Mouse (Mus musculus) midbrain, embryonic 15.5 days (tissue): Measurements from ENCODE around the gene Kcnc1. TPM values are rescaled to one million over a fixed set of nuclear protein-coding genes. Genes with fewer than 3 reads are reported as not detected.

Experiments
- ATAC-seq: fragments of 200-750 bp; cut with Nextera tagmentation; replicated peaks from 2 replicates; pipeline ENCODE4 v1.8.0; 2017; ENCODE audit warnings: moderate TSS enrichment
- H3K27ac ChIP-seq: fragments of 300-500 bp; sonication (generic); 2 replicates; pipeline ENCODE4 v1.5.1; 2015; ENCODE audit warnings: mild to moderate bottlenecking, inconsistent platforms
- H3K27me3 ChIP-seq: fragments of 300-500 bp; sonication (generic); replicated peaks from 2 replicates; pipeline ENCODE4 v1.6.1; 2015; ENCODE audit warnings: inconsistent platforms
- H3K36me3 ChIP-seq: fragments of 300-500 bp; sonication (generic); replicated peaks from 2 replicates; pipeline ENCODE4 v1.6.1; 2015; ENCODE audit warnings: inconsistent platforms
- H3K4me1 ChIP-seq: fragments of 300-500 bp; sonication (generic); 2 replicates; pipeline ENCODE4 v1.6.1; 2015; ENCODE audit warnings: inconsistent platforms
- H3K4me2 ChIP-seq: fragments of 300-500 bp; sonication (generic); 2 replicates; pipeline ENCODE4 v1.6.1; 2015; ENCODE audit warnings: inconsistent platforms, mild to moderate bottlenecking, moderate library complexity
- H3K4me3 ChIP-seq: fragments of 300-500 bp; sonication (generic); 2 replicates; pipeline ENCODE4 v1.5.1; 2015; ENCODE audit warnings: mild to moderate bottlenecking, inconsistent platforms
- H3K9ac ChIP-seq: fragments of 300-500 bp; sonication (generic); 2 replicates; pipeline ENCODE4 v1.6.1; 2015; ENCODE audit warnings: mild to moderate bottlenecking, inconsistent platforms
- H3K9me3 ChIP-seq: fragments of 300-500 bp; sonication (generic); 2 replicates; pipeline ENCODE4 v1.6.1; 2016; ENCODE audit warnings: inconsistent platforms
- WGBS: fragments of 180-500 bp; shearing (Covaris S2); methylation state at CpG from one replicate; pipeline ENCODE4 v1.1.7; 2015; ENCODE audit warnings: mixed read lengths; 5-methylcytosine and 5-hydroxymethylcytosine counted together
- polyA plus RNA-seq: library from polyadenylated mRNA; unstranded; fragments of >200 nt; fragmentation: Nextera tagmentation; extraction: Ambion mirVana; gene quantifications from 2 replicates; pipeline ENCODE4 v1.2.1, GENCODE M21; 2015

Kcnc1 gene
- polyA plus RNA-seq, 1 experiment from 2014 or later, result 17.0 TPM

DNA sequence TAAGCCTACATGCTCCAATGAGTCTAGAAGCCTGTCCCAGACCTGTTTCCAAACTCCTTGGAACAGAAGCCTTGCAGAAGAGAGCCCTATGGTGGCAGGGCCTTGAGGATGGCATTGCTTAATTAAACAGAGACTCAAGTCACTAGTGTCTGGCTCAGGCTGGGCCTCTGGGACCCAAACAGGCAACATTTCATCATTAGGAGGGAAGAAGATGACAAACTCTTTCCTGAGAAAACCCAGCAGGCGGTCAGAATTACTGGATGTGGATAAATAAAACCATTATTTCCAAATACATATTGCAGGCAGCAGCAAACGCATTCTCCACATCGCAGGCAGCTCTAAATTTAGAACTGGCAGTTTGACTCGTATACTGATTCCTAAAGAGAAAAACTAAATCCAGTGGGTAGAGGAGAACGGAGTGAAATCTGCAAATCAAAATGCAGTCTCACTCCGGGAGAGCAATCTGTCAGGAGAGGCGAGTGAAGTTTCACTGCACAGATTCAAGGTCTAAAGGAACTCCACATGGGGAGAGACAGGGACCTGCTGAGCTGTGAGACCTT, 70.2 kb downstream of the Kcnc1 start:
- Histone ChIP-seq H3K4me3 (no peak overlapping the region), H3K9me3 (no peaks in the 10 kb centered on the region), H3K27me3 (no peaks in the 10 kb centered on the region), H3K4me1 (peaks cover 7% of the 10 kb centered on the region), H3K9ac (no peak overlapping the region), H3K36me3 (no peaks in the 10 kb centered on the region), H3K27ac (peak overlapping the region; percentile 28), H3K4me2 (no peak overlapping the region)
- ATAC-seq, result no peak
- WGBS, result 57% methylated on average over 7 of the region's 7 CpGs

GRCm38 (mm10) chr7:46469542-46469941, 73.2 kb downstream of the Kcnc1 start:
- Histone ChIP-seq H3K4me2 (no peak overlapping the region), H3K27me3 (no peaks in the 10 kb centered on the region), H3K4me1 (peaks cover 19% of the 10 kb centered on the region), H3K4me3 (no peak overlapping the region), H3K27ac (no peak overlapping the region), H3K36me3 (no peaks in the 10 kb centered on the region), H3K9ac (no peak overlapping the region), H3K9me3 (no peaks in the 10 kb centered on the region)
- WGBS, result 94% methylated on average over 3 of the region's 3 CpGs
- no peak for ATAC-seq

- no peaks in the 10 kb centered on the region for H3K9me3 ChIP-seq
- no peak overlapping the region for H3K4me2 ChIP-seq
- no peak overlapping the region for H3K9ac ChIP-seq
- peaks cover 18% of the 10 kb centered on the region for H3K4me1 ChIP-seq
- no peaks in the 10 kb centered on the region for H3K27me3 ChIP-seq
- ATAC-seq, result no peak
- no peak overlapping the region for H3K27ac ChIP-seq
- 78% methylated on average over 7 of the region's 7 CpGs for WGBS
- H3K4me3 ChIP-seq, result no peak overlapping the region
- no peaks in the 10 kb centered on the region for H3K36me3 ChIP-seq
Measured at GRCm38 (mm10) chr7:46471054-46471737, 74.9 kb downstream of the Kcnc1 start.

- H3K9me3 ChIP-seq, result no peaks in the 10 kb centered on the region
- no peak overlapping the region for H3K4me3 ChIP-seq
- no peak overlapping the region for H3K9ac ChIP-seq
- H3K4me2 ChIP-seq, result no peak overlapping the region
- WGBS, result 21% methylated on average over 9 of the region's 9 CpGs
- H3K4me1 ChIP-seq, result peaks cover 12% of the 10 kb centered on the region
- peak overlapping the region; percentile 49 for H3K27ac ChIP-seq
- H3K27me3 ChIP-seq, result no peaks in the 10 kb centered on the region
- ATAC-seq, result no peak
- no peaks in the 10 kb centered on the region for H3K36me3 ChIP-seq
Measured at GRCm38 (mm10) chr7:46473141-46473540, 76.8 kb downstream of the Kcnc1 start.

- WGBS, result 83% methylated on average over 5 of the region's 5 CpGs
- ATAC-seq, result no peak
- H3K4me1 ChIP-seq, result peaks cover 12% of the 10 kb centered on the region
- no peak overlapping the region for H3K4me2 ChIP-seq
- no peak overlapping the region for H3K4me3 ChIP-seq
- H3K9ac ChIP-seq, result no peak overlapping the region
- H3K27me3 ChIP-seq, result no peaks in the 10 kb centered on the region
- no peaks in the 10 kb centered on the region for H3K36me3 ChIP-seq
- H3K27ac ChIP-seq, result no peak overlapping the region
- H3K9me3 ChIP-seq, result no peaks in the 10 kb centered on the region
Measured at GRCm38 (mm10) chr7:46475464-46475863, 79.2 kb downstream of the Kcnc1 start.

DNA sequence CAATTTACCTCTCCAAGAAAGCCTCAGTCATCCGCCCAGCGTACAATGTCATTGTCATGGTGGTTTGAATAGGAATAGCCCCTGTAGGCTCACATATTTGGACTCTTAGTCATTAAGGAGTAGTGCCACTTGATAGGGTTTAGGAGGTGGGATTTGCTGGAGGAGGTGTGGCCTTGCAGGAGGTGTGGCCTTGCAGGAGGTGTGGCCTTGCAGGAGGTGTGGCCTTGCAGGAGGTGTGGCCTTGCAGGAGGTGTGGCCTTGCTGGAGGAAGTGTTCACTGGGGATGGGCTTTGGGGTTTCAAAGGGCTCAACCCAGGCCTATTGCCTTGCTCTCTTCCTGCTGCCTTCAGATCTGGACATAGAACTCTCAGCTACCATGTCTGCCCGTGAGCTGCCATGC, 81.2 kb downstream of the Kcnc1 start:
- H3K4me2 ChIP-seq, result no peak overlapping the region
- WGBS, result 95% methylated on average over 3 of the region's 3 CpGs
- no peaks in the 10 kb centered on the region for H3K36me3 ChIP-seq
- no peaks in the 10 kb centered on the region for H3K9me3 ChIP-seq
- no peaks in the 10 kb centered on the region for H3K27me3 ChIP-seq
- peaks cover 12% of the 10 kb centered on the region for H3K4me1 ChIP-seq
- no peak for ATAC-seq
- H3K27ac ChIP-seq, result no peak overlapping the region
- H3K9ac ChIP-seq, result no peak overlapping the region
- H3K4me3 ChIP-seq, result no peak overlapping the region

- no peak overlapping the region for H3K9ac ChIP-seq
- no peaks in the 10 kb centered on the region for H3K27me3 ChIP-seq
- no peak overlapping the region for H3K4me3 ChIP-seq
- no peaks in the 10 kb centered on the region for H3K36me3 ChIP-seq
- no peak overlapping the region for H3K27ac ChIP-seq
- peaks cover 7% of the 10 kb centered on the region for H3K4me1 ChIP-seq
- ATAC-seq, result no peak
- 77% methylated on average over 6 of the region's 6 CpGs for WGBS
- H3K9me3 ChIP-seq, result no peaks in the 10 kb centered on the region
- no peak overlapping the region for H3K4me2 ChIP-seq
Measured at GRCm38 (mm10) chr7:46479793-46480192, 83.5 kb downstream of the Kcnc1 start.

- H3K4me1 ChIP-seq, result peaks cover 7% of the 10 kb centered on the region
- 80% methylated on average over 2 of the region's 2 CpGs for WGBS
- H3K4me3 ChIP-seq, result no peak overlapping the region
- ATAC-seq, result no peak
- H3K4me2 ChIP-seq, result no peak overlapping the region
- no peak overlapping the region for H3K27ac ChIP-seq
- H3K36me3 ChIP-seq, result no peaks in the 10 kb centered on the region
- H3K9me3 ChIP-seq, result no peaks in the 10 kb centered on the region
- no peak overlapping the region for H3K9ac ChIP-seq
- no peaks in the 10 kb centered on the region for H3K27me3 ChIP-seq
Measured at GRCm38 (mm10) chr7:46482099-46482531, 85.8 kb downstream of the Kcnc1 start.

DNA sequence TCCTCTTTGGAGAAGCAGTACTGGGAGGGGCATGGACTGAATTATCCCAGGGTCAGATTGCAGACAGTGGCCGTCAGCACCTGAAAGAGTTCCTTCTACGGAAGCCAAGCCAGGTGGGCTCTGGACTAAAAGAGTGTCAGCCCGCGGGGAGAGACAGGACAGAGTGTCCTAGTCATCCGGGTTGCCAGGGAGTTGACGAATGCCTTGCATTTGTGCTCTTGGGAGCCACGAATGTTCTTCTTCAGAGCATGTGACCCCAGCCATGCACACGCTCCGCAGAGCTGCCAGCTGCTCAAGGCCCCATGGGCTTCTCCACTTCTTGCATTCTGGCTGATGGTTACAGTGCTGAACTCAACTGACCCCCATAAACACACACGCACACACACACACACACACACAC, 86.8 kb downstream of the Kcnc1 start:
- Histone ChIP-seq H3K9me3 (no peaks in the 10 kb centered on the region), H3K9ac (no peak overlapping the region), H3K4me1 (peaks cover 7% of the 10 kb centered on the region), H3K27me3 (no peaks in the 10 kb centered on the region), H3K4me3 (no peak overlapping the region), H3K36me3 (no peaks in the 10 kb centered on the region), H3K27ac (0 out of 2 replicates have a peak overlapping the region, but pooled peaks have one; percentile 25), H3K4me2 (no peak overlapping the region)
- 0 out of 2 replicates have a peak, but pooled peaks have one; percentile 19 for ATAC-seq
- WGBS, result 72% methylated on average over 10 of the region's 10 CpGs

GRCm38 (mm10) chr7:46484223-46484622, 87.9 kb downstream of the Kcnc1 start:
- Histone ChIP-seq H3K4me1 (peaks cover 7% of the 10 kb centered on the region), H3K27me3 (no peaks in the 10 kb centered on the region), H3K9ac (no peak overlapping the region), H3K4me2 (no peak overlapping the region), H3K27ac (no peak overlapping the region), H3K36me3 (no peaks in the 10 kb centered on the region), H3K4me3 (no peak overlapping the region), H3K9me3 (no peaks in the 10 kb centered on the region)
- no peak for ATAC-seq
- whole genome bisulfite sequencing, result 92% methylated on average over 6 of the region's 6 CpGs

DNA sequence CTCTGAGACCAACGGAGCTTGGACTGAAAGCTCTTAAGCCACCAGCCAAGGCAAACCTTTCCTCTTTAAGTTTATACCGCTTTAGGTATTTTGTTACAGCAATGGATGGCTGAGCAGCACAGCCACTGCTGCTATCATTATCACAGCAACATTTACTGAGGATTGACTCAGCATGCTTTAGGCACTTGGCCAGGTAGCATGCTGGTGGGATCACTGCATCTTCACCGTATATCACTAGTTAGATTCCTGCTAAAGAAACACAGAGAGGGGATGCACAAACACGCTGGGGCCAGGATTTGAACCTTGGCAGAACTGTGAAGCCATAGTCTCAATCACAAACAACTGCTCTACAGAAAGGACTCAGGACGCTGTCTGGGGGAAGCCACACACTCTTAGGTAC, 90.5 kb downstream of the Kcnc1 start:
- Histone ChIP-seq H3K4me3 (no peak overlapping the region), H3K4me1 (peaks cover 7% of the 10 kb centered on the region), H3K4me2 (no peak overlapping the region), H3K27ac (no peak overlapping the region), H3K9ac (no peak overlapping the region), H3K27me3 (no peaks in the 10 kb centered on the region), H3K9me3 (no peaks in the 10 kb centered on the region), H3K36me3 (no peaks in the 10 kb centered on the region)
- ATAC-seq, result no peak
- 78% methylated on average over 5 of the region's 5 CpGs for WGBS

- Histone ChIP-seq H3K4me2 (no peak overlapping the region), H3K27me3 (no peaks in the 10 kb centered on the region), H3K4me1 (peaks cover 9% of the 10 kb centered on the region), H3K9ac (no peak overlapping the region), H3K27ac (no peak overlapping the region), H3K9me3 (no peaks in the 10 kb centered on the region), H3K4me3 (no peak overlapping the region), H3K36me3 (no peaks in the 10 kb centered on the region)
- ATAC-seq, result no peak
- WGBS, result 29% methylated on average over 4 of the region's 4 CpGs
Measured at GRCm38 (mm10) chr7:46487354-46487753, 91.1 kb downstream of the Kcnc1 start.
